Mouse (Mus musculus): ENCODE data around the gene Hnrnpa1.
A peak's percentile ranks its signal among the peaks of the same experiment; 100 is the strongest.

Gene Hnrnpa1

GRCm38 (mm10) chr15:103240160-103241028, at the start of gene Hnrnpa1:
TSS of gene Hnrnpa1 (plus strand) at chr15:103240432.
- peak; percentile 88 to 92 for DNase-seq

GRCm38 (mm10) chr15:103190531-103191462, 49.4 kb upstream of the Hnrnpa1 start:
- DNase-seq, result peak; percentile 47 to 51

- no peak for DNase-seq
Measured at GRCm38 (mm10) chr15:103193606-103194005, 46.6 kb upstream of the Hnrnpa1 start.

- DNase-seq, result no peak
Measured at GRCm38 (mm10) chr15:103196835-103197234, 43.4 kb upstream of the Hnrnpa1 start.

- no peak for DNase-seq
Measured at GRCm38 (mm10) chr15:103197785-103198184, 42.4 kb upstream of the Hnrnpa1 start.

GRCm38 (mm10) chr15:103202088-103202793, 38.0 kb upstream of the Hnrnpa1 start:
- no peak for DNase-seq

GRCm38 (mm10) chr15:103205156-103205555, 35.1 kb upstream of the Hnrnpa1 start:
- no peak for DNase-seq

- DNase-seq, result no peak
Measured at GRCm38 (mm10) chr15:103214149-103214548, 26.1 kb upstream of the Hnrnpa1 start.

GRCm38 (mm10) chr15:103214971-103215907, 25.0 kb upstream of the Hnrnpa1 start:
- DNase-seq, result peak; percentile 24 to 42

GRCm38 (mm10) chr15:103216052-103216451, 24.2 kb upstream of the Hnrnpa1 start:
- DNase-seq, result no peak

GRCm38 (mm10) chr15:103220785-103221184, 19.4 kb upstream of the Hnrnpa1 start:
- no peak for DNase-seq

- DNase-seq, result no peak
Measured at GRCm38 (mm10) chr15:103221386-103221785, 18.8 kb upstream of the Hnrnpa1 start.

GRCm38 (mm10) chr15:103224161-103224560, 16.1 kb upstream of the Hnrnpa1 start:
- DNase-seq, result no peak

GRCm38 (mm10) chr15:103227022-103227421, 13.2 kb upstream of the Hnrnpa1 start:
- DNase-seq, result no peak

GRCm38 (mm10) chr15:103227572-103227971, 12.7 kb upstream of the Hnrnpa1 start:
- no peak for DNase-seq

- no peak for DNase-seq
Measured at GRCm38 (mm10) chr15:103228904-103229303, 11.3 kb upstream of the Hnrnpa1 start.

GRCm38 (mm10) chr15:103233119-103233518, 7.1 kb upstream of the Hnrnpa1 start:
- no peak for DNase-seq

GRCm38 (mm10) chr15:103237295-103237694, 2.9 kb upstream of the Hnrnpa1 start:
- DNase-seq, result no peak

- peak; percentile 94 to 95 for DNase-seq
Measured at GRCm38 (mm10) chr15:103239130-103239684, 1.0 kb upstream of the Hnrnpa1 start.

GRCm38 (mm10) chr15:103239685-103240159, 510 bp upstream of the Hnrnpa1 start, which contains the start of gene Cbx5:
TSS of gene Cbx5 (minus strand) at chr15:103239816.
- DNase-seq, result peak; percentile 98

All from cerebellum, postnatal 36 days (tissue).